Mouse (Mus musculus) liver, adult 2 months (tissue): ENCODE measurements at regions not wholly inside any gene's neighbourhood (a gene's known extent, or its start where the extent isn't known, plus 50 kb on each side); places are given as distances from the start of the nearest gene placed in this dataset.

Experiments
- DNase-seq: peaks from one replicate; pipeline ENCODE4 v3.0.0-alpha.2; 2011; ENCODE audit warnings: low read depth, low spot score; ENCODE audit errors: extremely low read depth
- H3K27ac ChIP-seq: fragments of 200-500 bp; replicated peaks from 2 replicates; pipeline ENCODE4 v1.5.1; 2012; ENCODE audit warnings: low read depth, mild to moderate bottlenecking, control low read depth, inconsistent platforms, low read length; ENCODE audit not compliant: insufficient read depth
- H3K27me3 ChIP-seq: fragments of 200-500 bp; 2 replicates; pipeline ENCODE4 v1.6.1; 2012; ENCODE audit warnings: mild to moderate bottlenecking, moderate library complexity, low read length, inconsistent platforms; ENCODE audit not compliant: control insufficient read depth, insufficient read depth
- H3K36me3 ChIP-seq: fragments of 200-500 bp; 2 replicates; pipeline ENCODE4 v1.6.1; 2012; ENCODE audit warnings: low read length, inconsistent platforms; ENCODE audit not compliant: control insufficient read depth, insufficient read depth
- H3K4me1 ChIP-seq: fragments of 200-500 bp; 2 replicates; pipeline ENCODE4 v1.6.1; 2011; ENCODE audit warnings: low read length; ENCODE audit not compliant: control insufficient read depth, insufficient read depth
- H3K4me3 ChIP-seq: fragments of 200-500 bp; 2 replicates; pipeline ENCODE4 v1.5.1; 2011; ENCODE audit warnings: low read depth, mild to moderate bottlenecking, control low read depth, low read length, moderate library complexity; ENCODE audit not compliant: insufficient read depth
- H3K79me2 ChIP-seq: fragments of 200-500 bp; 2 replicates; pipeline ENCODE4 v1.6.1; 2012; ENCODE audit warnings: inconsistent platforms, mild to moderate bottlenecking, low read length, moderate library complexity; ENCODE audit not compliant: control insufficient read depth, insufficient read depth
- H3K9ac ChIP-seq: fragments of 200-500 bp; 2 replicates; pipeline ENCODE4 v1.6.1; 2012; ENCODE audit warnings: low read depth, mild to moderate bottlenecking, control low read depth, inconsistent platforms, low read length
- CTCF ChIP-seq: fragments of 200-500 bp; IDR thresholded peaks from 2 replicates; pipeline ENCODE4 v1.5.1; 2011; ENCODE audit warnings: low read depth, low read length, control low read depth
- POLR2A ChIP-seq: fragments of 200-500 bp; IDR thresholded peaks from 2 replicates; pipeline ENCODE4 v1.6.1; 2011; ENCODE audit warnings: low read length, control low read depth; ENCODE audit not compliant: insufficient read depth; ENCODE audit errors: extremely low read depth
- WGBS: fragments of 180-500 bp; shearing (Covaris S2); methylation state at CpG from one replicate; pipeline ENCODE4 v1.1.7; 2018; 5-methylcytosine and 5-hydroxymethylcytosine counted together

GRCm38 (mm10) chr4:67539466-67539865 lies 712.1 kb downstream of the Tlr4 start:
- 77% methylated on average over 5 of the region's 5 CpGs for WGBS
- no peaks in the 10 kb centered on the region for H3K79me2 ChIP-seq
- H3K36me3 ChIP-seq, result no peaks in the 10 kb centered on the region
- H3K9ac ChIP-seq, result no peak overlapping the region
- H3K4me1 ChIP-seq, result no peaks in the 10 kb centered on the region
- DNase-seq, result no peak
- TF ChIP-seq POLR2A (no peak), CTCF (no peak)
- no peaks in the 10 kb centered on the region for H3K27me3 ChIP-seq
- no peak overlapping the region for H3K4me3 ChIP-seq
- H3K27ac ChIP-seq, result no peak overlapping the region

- H3K9ac ChIP-seq, result no peak overlapping the region
- WGBS, result 69% methylated on average over 1 of the region's 1 CpGs
Observed at GRCm38 (mm10) chr4:67546013-67546412, 718.6 kb downstream of the Tlr4 start.

GRCm38 (mm10) chr4:67547957-67548356 lies 720.6 kb downstream of the Tlr4 start:
- no peaks in the 10 kb centered on the region for H3K79me2 ChIP-seq
- no peaks in the 10 kb centered on the region for H3K27me3 ChIP-seq
- no peaks in the 10 kb centered on the region for H3K36me3 ChIP-seq
- no peak overlapping the region for H3K27ac ChIP-seq
- TF ChIP-seq CTCF (no peak), POLR2A (no peak)
- no peak overlapping the region for H3K4me3 ChIP-seq
- H3K9ac ChIP-seq, result no peak overlapping the region
- WGBS, result 87% methylated on average over 1 of the region's 1 CpGs
- H3K4me1 ChIP-seq, result no peaks in the 10 kb centered on the region
- DNase-seq, result no peak

More at GRCm38 (mm10) chr4:67546013-67546412, 718.6 kb downstream of the Tlr4 start:
- DNase-seq, result no peak
- no peak overlapping the region for H3K4me3 ChIP-seq
- H3K27me3 ChIP-seq, result no peaks in the 10 kb centered on the region
- no peaks in the 10 kb centered on the region for H3K36me3 ChIP-seq
- TF ChIP-seq POLR2A, result no peak
- TF ChIP-seq CTCF, result no peak
- no peak overlapping the region for H3K27ac ChIP-seq
- no peaks in the 10 kb centered on the region for H3K79me2 ChIP-seq
- H3K4me1 ChIP-seq, result no peaks in the 10 kb centered on the region

- no peak overlapping the region for H3K9ac ChIP-seq
- no peaks in the 10 kb centered on the region for H3K27me3 ChIP-seq
- WGBS, result 80% methylated on average over 3 of the region's 3 CpGs
- no peak for DNase-seq
- H3K79me2 ChIP-seq, result no peaks in the 10 kb centered on the region
- no peak overlapping the region for H3K27ac ChIP-seq
- TF ChIP-seq CTCF, result no peak
- TF ChIP-seq POLR2A, result no peak
- H3K4me3 ChIP-seq, result no peak overlapping the region
- H3K4me1 ChIP-seq, result no peaks in the 10 kb centered on the region
- H3K36me3 ChIP-seq, result no peaks in the 10 kb centered on the region
Observed at GRCm38 (mm10) chr4:67553511-67553910, 726.1 kb downstream of the Tlr4 start.

GRCm38 (mm10) chr4:67574816-67575215 lies 747.4 kb downstream of the Tlr4 start:
- Histone ChIP-seq H3K9ac (no peak overlapping the region), H3K4me3 (no peak overlapping the region), H3K4me1 (no peaks in the 10 kb centered on the region), H3K27ac (no peak overlapping the region), H3K36me3 (no peaks in the 10 kb centered on the region), H3K79me2 (no peaks in the 10 kb centered on the region), H3K27me3 (no peaks in the 10 kb centered on the region)
- WGBS, result 77% methylated on average over 3 of the region's 3 CpGs
- DNase-seq, result no peak
- no peak for TF ChIP-seq CTCF
- no peak for TF ChIP-seq POLR2A

GRCm38 (mm10) chr4:67589501-67589900 lies 762.1 kb downstream of the Tlr4 start:
- H3K79me2 ChIP-seq, result no peaks in the 10 kb centered on the region
- no peak for TF ChIP-seq CTCF
- TF ChIP-seq POLR2A, result no peak
- WGBS, result 70% methylated on average over 1 of the region's 1 CpGs
- H3K27ac ChIP-seq, result no peak overlapping the region
- no peaks in the 10 kb centered on the region for H3K4me1 ChIP-seq
- H3K27me3 ChIP-seq, result no peaks in the 10 kb centered on the region
- H3K36me3 ChIP-seq, result no peaks in the 10 kb centered on the region
- H3K9ac ChIP-seq, result no peak overlapping the region
- DNase-seq, result no peak
- H3K4me3 ChIP-seq, result no peak overlapping the region
